Mouse (Mus musculus): Measurements from ENCODE around the gene Nrtn. TPM values are rescaled to one million over a fixed set of nuclear protein-coding genes. Genes with fewer than 3 reads are reported as not detected.

Nrtn gene
- total and polyA plus RNA-seq, 3 experiments: 0.25 TPM; not detected in 2

- Histone ChIP-seq H3K36me3 (replicated peaks in 1 of 2; ENCODE audit: control insufficient read depth in 1 of 2, insufficient read depth in 1 of 2, low read length in 1 of 2) (no peaks in the 10 kb centered on the region), H3K9me3 (replicated peaks; ENCODE audit: low read length) (no peaks in the 10 kb centered on the region), H3K4me1 (ENCODE audit: control insufficient read depth in 1 of 2, insufficient read depth in 2 of 2) (no peaks in the 10 kb centered on the region), H3K79me2 (replicated peaks; ENCODE audit: control insufficient read depth, extremely low read depth, insufficient read depth, poor library complexity, severe bottlenecking) (no peaks in the 10 kb centered on the region), H3K4me2 (ENCODE audit: insufficient read depth, low read depth, poor library complexity, severe bottlenecking) (no peak overlapping the region), H3K27me3 (replicated peaks) (peaks cover 74% of the 10 kb centered on the region), H3K27ac (ENCODE audit: insufficient read depth, low read depth) (no peak overlapping the region), H3K4me3 (replicated peaks in 1 of 3; ENCODE audit: low read depth in 2 of 3, low read length in 2 of 3, poor library complexity in 1 of 3) (no peak overlapping the region), H3K9ac (ENCODE audit: insufficient read depth, low read depth) (no peak overlapping the region)
- dilution Hi-C loops (cut with MboI; ENCODE audit: extremely low pct_ligation_motif_present, extremely low pct_unique_long_range_greater_than_20kb, low sequenced_read_pairs) (no loop called here), in situ Hi-C loops (cut with MboI; ENCODE audit: low pct_ligation_motif_present, low pct_unique_long_range_greater_than_20kb, low sequenced_read_pairs) (no loop called here)
- TF ChIP-seq TCF12 (IDR thresholded peaks at IDR 0.05; ENCODE audit: low read depth, low read length) (no peak), USF1 (IDR thresholded peaks at IDR 0.05; ENCODE audit: low read depth, low read length) (no peak), UBTF (IDR thresholded peaks at IDR 0.05; ENCODE audit: low read depth, low read length) (no peak), ETS1 (conservative IDR thresholded peaks at IDR 0.05; ENCODE audit: low read depth, low read length) (no peak), RAD21 (IDR thresholded peaks at IDR 0.05; ENCODE audit: low read depth, low read length) (no peak), TBP (conservative IDR thresholded peaks at IDR 0.05; ENCODE audit: low read depth, low read length) (no peak), USF2 (conservative IDR thresholded peaks at IDR 0.05; ENCODE audit: low read depth, low read length) (no peak)
- DNase-seq (ENCODE audit: extremely low read depth): no peak
These were observed 31.6 kb upstream of the Nrtn start for GRCm38 (mm10) chr17:56788886-56789285.

- DNase-seq (ENCODE audit: extremely low read depth): no peak
- Histone ChIP-seq H3K27me3 (replicated peaks) (peaks cover 27% of the 10 kb centered on the region), H3K9me3 (replicated peaks; ENCODE audit: low read length) (peaks cover 9% of the 10 kb centered on the region), H3K79me2 (replicated peaks; ENCODE audit: control insufficient read depth, extremely low read depth, insufficient read depth, poor library complexity, severe bottlenecking) (no peaks in the 10 kb centered on the region), H3K4me1 (ENCODE audit: control insufficient read depth in 1 of 2, insufficient read depth in 2 of 2) (no peaks in the 10 kb centered on the region), H3K4me3 (replicated peaks in 1 of 3; ENCODE audit: low read depth in 2 of 3, low read length in 2 of 3, poor library complexity in 1 of 3) (no peak overlapping the region), H3K36me3 (replicated peaks in 1 of 2; ENCODE audit: control insufficient read depth in 1 of 2, insufficient read depth in 1 of 2, low read length in 1 of 2) (no peaks in the 10 kb centered on the region), H3K9ac (ENCODE audit: insufficient read depth, low read depth) (no peak overlapping the region), H3K4me2 (ENCODE audit: insufficient read depth, low read depth, poor library complexity, severe bottlenecking) (no peak overlapping the region), H3K27ac (ENCODE audit: insufficient read depth, low read depth) (no peak overlapping the region)
- dilution Hi-C loops (cut with MboI; ENCODE audit: extremely low pct_ligation_motif_present, extremely low pct_unique_long_range_greater_than_20kb, low sequenced_read_pairs): no loop called here
- TF ChIP-seq RCOR1 (conservative IDR thresholded peaks at IDR 0.05; ENCODE audit: low read depth, low read length): no peak
- TF ChIP-seq ZNF384 (IDR thresholded peaks at IDR 0.05; ENCODE audit: low read depth, low read length): no peak
- TF ChIP-seq ZKSCAN1 (IDR thresholded peaks at IDR 0.05; ENCODE audit: borderline replicate concordance, low read depth, low read length): no peak
- no peak for TF ChIP-seq HCFC1 (IDR thresholded peaks at IDR 0.05; ENCODE audit: low read depth, low read length)
- TF ChIP-seq CHD1 (IDR thresholded peaks at IDR 0.05; ENCODE audit: low read depth, low read length): no peak
- TF ChIP-seq CHD2 (IDR thresholded peaks at IDR 0.05; ENCODE audit: low read length): no peak
- TF ChIP-seq PAX5 (IDR thresholded peaks at IDR 0.05; ENCODE audit: low read length): no peak
- TF ChIP-seq GABPA (IDR thresholded peaks at IDR 0.05; ENCODE audit: insufficient replicate concordance, low read depth, low read length): no peak
- TF ChIP-seq BHLHE40 (IDR thresholded peaks at IDR 0.05; ENCODE audit: low read depth, low read length): no peak
- no peak for TF ChIP-seq SMC3 (IDR thresholded peaks at IDR 0.05; ENCODE audit: low read depth, low read length)
- TF ChIP-seq ZC3H11A (IDR thresholded peaks at IDR 0.05; ENCODE audit: low read depth, low read length): no peak
- in situ Hi-C loops (cut with MboI; ENCODE audit: low pct_ligation_motif_present, low pct_unique_long_range_greater_than_20kb, low sequenced_read_pairs): no loop called here
These were observed 23.1 kb upstream of the Nrtn start for GRCm38 (mm10) chr17:56780291-56780978.
